Mouse (Mus musculus) urinary bladder, postnatal 36 days (tissue): ENCODE measurements around the gene Eid1.

Experiments
- DNase-seq, 2 experiments: peaks; one replicate each; pipeline ENCODE4 v3.0.0; 2022; ENCODE audit warnings: low spot score in 2 of 2, mixed read lengths in 1 of 2

The Eid1 gene

DNA sequence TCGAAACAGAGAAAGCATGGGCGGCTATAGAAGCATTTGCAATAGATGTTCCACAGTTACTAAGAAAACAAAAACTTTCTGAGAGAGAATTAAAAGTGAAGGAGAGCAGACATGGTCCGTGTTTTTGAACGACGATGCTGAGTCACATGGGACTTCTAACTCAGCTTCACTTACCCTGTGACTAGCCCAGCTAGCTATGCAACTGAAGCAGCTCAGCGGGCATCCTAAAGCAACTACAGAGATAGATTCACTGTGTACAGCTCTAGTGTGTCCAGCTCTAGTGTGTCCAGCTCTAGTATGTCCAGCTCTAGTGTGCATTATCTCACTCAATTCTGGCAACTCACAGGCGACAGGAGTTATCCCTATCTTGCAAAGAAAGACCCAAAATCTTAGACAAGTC lies 5.2 kb upstream of the Eid1 start:
- no peak for DNase-seq

- no peak for DNase-seq
These were observed 2.0 kb upstream of the Eid1 start for GRCm38 (mm10) chr2:125670846-125671245.

GRCm38 (mm10) chr2:125672568-125672956 lies 333 bp upstream of the Eid1 start:
- DNase-seq = peak in 1 of 2 experiments; percentile 28

DNA sequence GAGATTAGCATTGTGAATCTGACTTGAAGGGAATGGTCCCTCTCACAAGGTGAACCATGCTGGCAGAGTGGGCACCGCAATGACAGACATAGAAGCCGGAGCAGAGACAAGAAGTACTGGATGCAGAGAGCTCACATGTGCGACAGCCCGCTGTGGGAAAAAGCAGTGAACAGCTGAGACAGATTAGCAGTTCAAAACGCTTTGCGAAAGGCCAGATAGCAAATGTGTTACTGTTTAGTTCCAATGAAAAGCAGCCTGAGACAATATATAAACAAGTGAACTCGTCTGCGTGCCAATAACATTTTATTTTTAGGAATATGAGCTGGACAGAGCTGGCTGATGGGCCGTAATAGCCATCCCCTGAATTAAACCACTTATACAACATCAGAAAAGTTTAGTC lies 8.9 kb downstream of the Eid1 start:
- DNase-seq = no peak

DNA sequence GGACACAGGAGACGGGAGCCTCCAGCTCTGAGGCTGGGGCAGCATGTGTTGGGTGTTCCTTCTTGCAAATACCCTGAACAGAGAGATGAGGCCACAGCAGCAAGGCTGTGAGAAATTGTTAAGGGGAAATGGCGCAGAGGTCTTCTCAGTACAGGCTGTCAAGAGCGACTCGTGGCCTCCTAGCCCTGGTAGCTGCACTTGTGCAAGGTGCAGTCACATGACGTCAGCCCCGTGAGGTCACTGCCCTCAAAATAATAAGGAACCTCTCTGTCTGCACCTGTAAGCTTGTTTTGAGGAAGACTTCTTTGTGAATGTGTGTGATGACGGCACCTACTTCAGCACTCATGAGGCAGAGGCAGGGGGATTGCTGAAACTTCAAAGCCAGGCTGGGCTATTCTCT lies 11.0 kb downstream of the Eid1 start:
- no peak for DNase-seq

DNA sequence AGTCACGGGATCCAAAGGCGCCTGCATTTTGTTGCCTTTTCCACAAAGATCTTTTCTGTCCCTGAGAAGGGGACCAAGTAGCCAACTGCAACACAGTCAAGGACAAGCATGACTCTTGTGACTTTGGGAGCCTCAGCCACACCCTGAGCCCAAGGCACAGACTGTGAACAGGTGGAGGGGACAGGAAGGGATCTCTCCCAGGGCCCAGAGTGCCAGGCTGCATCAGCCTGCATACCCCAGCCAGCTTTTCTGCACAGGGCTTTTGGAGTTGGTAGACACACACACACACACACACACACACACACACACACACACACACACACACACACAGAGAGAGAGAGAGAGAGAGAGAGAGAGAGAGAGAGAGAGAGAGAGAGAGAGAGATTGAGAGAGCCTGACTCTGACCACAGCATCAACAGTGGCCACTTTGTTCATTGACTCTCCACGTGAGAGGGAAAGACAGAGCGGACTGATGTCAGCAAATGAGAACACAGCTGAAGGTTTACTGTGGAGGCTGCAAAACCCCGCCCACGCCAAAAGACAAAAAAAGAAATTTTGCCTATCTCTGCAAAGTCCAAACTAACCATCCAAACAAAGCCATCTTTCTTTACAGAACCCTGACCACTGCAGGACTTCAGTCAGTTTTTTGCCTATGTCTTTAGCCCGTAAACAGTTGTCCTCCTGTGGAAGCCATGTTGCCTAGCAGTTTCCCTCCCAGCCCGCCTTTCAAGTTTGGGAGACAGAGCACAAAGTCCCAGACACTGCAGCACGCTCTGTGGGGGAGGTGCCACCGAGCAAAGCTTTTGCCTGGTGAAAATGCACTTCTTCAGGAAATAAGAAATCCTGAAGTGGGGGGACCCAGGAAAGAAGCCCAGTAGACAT lies 11.9 kb downstream of the Eid1 start:
- no peak for DNase-seq

GRCm38 (mm10) chr2:125685441-125686150 lies 12.7 kb downstream of the Eid1 start:
- no peak for DNase-seq

DNA sequence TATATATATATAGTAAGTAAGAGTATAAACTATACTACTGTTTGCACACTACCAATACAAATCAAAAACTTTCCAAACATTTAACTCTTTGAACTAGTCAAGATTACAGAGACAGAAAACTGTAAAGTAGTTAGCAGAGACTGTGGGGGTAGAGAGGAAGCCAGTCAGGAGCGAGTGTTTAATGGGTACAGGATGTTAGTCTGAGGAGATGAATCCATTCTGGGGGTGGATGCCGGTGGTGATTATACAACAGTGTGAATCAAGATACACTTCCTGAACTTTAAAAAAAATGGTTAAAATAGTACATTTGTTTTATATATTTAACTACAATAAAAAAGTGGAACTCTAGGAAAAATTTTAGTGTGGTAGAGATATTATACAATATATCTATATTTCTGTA lies 19.1 kb downstream of the Eid1 start:
- DNase-seq = no peak

DNA sequence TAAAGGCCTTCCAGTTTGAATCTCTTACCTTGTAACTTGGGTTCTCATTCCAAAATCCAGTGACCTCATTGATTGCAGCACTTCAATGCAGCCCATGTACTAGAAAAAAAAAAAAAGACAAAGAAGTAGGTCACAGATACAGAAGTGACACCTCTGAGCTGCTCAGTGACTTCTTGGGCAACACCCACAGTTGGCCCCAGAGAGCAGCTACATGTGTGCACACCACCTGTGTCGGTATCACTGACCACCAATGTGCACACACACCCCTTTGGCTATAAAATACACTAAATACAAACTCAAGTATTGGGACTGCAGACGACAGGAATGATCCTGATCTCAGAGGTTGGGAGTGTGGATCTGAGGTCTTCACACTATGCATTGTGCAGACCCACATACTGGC lies 21.9 kb downstream of the Eid1 start:
- DNase-seq = no peak

DNA sequence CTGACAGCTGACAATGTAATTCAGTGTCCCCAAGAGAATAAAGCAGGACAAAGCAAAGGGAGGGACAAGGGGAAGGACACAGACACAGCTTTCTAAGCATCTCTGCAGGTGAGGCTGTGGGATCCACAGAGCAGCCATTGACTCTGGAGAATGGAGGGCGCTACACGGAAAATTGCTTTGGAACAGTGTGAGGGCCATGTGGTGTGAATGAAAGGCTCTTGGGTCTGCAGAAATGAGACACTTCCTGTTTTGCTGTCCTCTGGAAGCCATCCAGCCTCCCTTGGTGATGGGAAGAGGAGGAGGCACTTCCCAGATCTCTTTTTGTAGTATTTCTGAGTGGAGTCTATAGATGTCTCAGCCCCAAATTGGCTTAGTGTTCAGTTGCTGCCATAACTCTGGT lies 23.3 kb downstream of the Eid1 start:
- DNase-seq = no peak

GRCm38 (mm10) chr2:125701606-125702005 lies 28.7 kb downstream of the Eid1 start:
- no peak for DNase-seq

DNA sequence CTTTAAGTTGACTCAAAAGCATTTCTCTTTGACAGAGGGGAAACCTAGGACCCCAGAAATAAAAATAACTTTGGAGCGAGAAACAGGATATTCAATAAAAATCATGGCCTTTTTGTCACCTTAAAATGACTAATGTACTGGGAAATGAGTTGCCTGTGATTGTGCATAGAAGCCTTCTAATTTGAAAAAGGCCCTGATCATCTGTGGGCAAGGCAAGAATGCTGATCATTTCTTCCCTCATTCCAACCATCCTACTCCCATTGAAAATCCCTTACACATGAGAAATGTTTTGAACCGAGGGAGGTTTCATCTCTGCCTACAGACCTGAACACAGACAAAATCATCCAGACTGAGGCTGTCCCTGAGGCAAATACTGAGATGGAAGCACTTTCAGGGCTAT lies 30.0 kb downstream of the Eid1 start:
- no peak for DNase-seq

- no peak for DNase-seq
These were observed 32.2 kb downstream of the Eid1 start for GRCm38 (mm10) chr2:125704907-125705631.

GRCm38 (mm10) chr2:125706510-125706921 lies 33.6 kb downstream of the Eid1 start:
- no peak for DNase-seq

- no peak for DNase-seq
These were observed 43.7 kb downstream of the Eid1 start for GRCm38 (mm10) chr2:125716599-125716998.

- no peak for DNase-seq
These were observed 50.2 kb downstream of the Eid1 start for GRCm38 (mm10) chr2:125723086-125723407.

DNA sequence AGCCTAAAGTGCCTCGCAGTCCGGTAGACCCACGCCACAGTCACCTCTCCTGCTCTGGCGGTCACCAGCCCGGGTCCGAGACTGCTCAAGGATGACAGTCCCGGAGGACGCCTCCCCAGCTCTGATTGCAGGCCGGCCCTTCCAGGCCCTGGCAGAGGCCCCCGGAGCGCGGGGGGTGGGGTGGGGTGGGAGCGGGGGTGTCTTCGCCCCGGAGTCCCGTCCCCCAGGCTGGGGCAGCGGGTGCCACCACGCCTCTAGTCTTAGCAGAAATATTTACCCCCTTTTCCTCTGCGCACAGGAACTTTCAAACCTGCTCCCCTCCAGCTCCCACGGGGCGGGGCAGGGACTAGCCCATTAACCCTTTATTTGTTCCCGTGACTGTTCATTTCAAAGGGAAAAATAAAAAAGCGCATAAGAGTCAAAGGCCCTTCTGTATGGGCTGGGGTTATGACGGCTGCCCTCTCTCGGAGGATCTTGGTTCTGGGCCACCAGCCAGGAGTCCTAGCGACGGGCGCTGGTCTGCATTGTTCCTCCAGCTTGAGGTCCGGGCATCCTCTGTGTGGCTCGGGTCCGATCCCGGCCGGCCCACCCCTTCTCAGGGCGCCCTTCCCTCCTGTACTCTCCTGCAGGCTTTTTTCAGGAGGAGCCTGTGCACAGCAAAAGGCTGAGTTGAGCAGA lies 50.7 kb downstream of the Eid1 start:
- DNase-seq = peak in 1 of 2 experiments; percentile 31

- DNase-seq = no peak
These were observed 51.2 kb downstream of the Eid1 start, which contains the start of gene Shc4 for GRCm38 (mm10) chr2:125724086-125724430. TSS of gene Shc4 (minus strand) at chr2:125724148.
